Mouse (Mus musculus) lung, postnatal 0 days (tissue): Measurements from ENCODE around the gene Btnl6. TPM values are rescaled to one million over a fixed set of nuclear protein-coding genes. Genes with fewer than 3 reads are reported as not detected.
"Not testable (repeated sequence)": the region's sequence is repeated elsewhere in the genome, so short reads cannot be mapped to it uniquely, and the experiment has no call there.

Experiments
- ATAC-seq: fragments of 200-750 bp; cut with Nextera tagmentation; 2 replicates; pipeline ENCODE4 v1.8.0; 2017; ENCODE audit warnings: moderate library complexity
- DNase-seq: peaks from one replicate; pipeline ENCODE4 v3.0.0-alpha.2; 2016; ENCODE audit warnings: low spot score
- H3K27ac ChIP-seq: fragments of 300-500 bp; sonication (generic); 2 replicates; pipeline ENCODE4 v1.5.1; 2014; ENCODE audit warnings: antibody characterized with exemption, mild to moderate bottlenecking, low read length, mixed read lengths
- H3K27me3 ChIP-seq: fragments of 300-500 bp; sonication (generic); replicated peaks from 2 replicates; pipeline ENCODE4 v1.6.1; 2014; ENCODE audit warnings: low read length, mixed read lengths; ENCODE audit not compliant: insufficient read depth
- H3K36me3 ChIP-seq: fragments of 300-500 bp; sonication (generic); 2 replicates; pipeline ENCODE4 v1.6.1; 2014; ENCODE audit warnings: low read length, mixed read lengths; ENCODE audit not compliant: insufficient read depth
- H3K4me1 ChIP-seq: fragments of 300-500 bp; sonication (generic); 2 replicates; pipeline ENCODE4 v1.6.1; 2014; ENCODE audit warnings: antibody characterized with exemption, low read depth, low read length, mixed read lengths; ENCODE audit not compliant: insufficient read depth
- H3K4me2 ChIP-seq: fragments of 300-500 bp; sonication (generic); replicated peaks from 2 replicates; pipeline ENCODE4 v1.6.1; 2014; ENCODE audit warnings: low read depth, mild to moderate bottlenecking, low read length, moderate library complexity, mixed read lengths
- H3K4me3 ChIP-seq: fragments of 300-500 bp; sonication (generic); 2 replicates; pipeline ENCODE4 v1.5.1; 2014; ENCODE audit warnings: low read depth, low read length
- H3K9ac ChIP-seq: fragments of 300-500 bp; sonication (generic); replicated peaks from 2 replicates; pipeline ENCODE4 v1.6.1; 2014; ENCODE audit warnings: low read depth, mild to moderate bottlenecking
- H3K9me3 ChIP-seq: fragments of 300-500 bp; sonication (generic); 2 replicates; pipeline ENCODE4 v1.6.1; 2016; ENCODE audit warnings: low read length, mixed read lengths
- CTCF ChIP-seq: IDR thresholded peaks from 2 replicates; pipeline ENCODE4 v1.5.1; 2016; ENCODE audit warnings: antibody characterized with exemption, mild to moderate bottlenecking
- EP300 ChIP-seq: IDR thresholded peaks from 2 replicates; pipeline ENCODE4 v1.6.1; 2016; ENCODE audit warnings: antibody characterized with exemption, mild to moderate bottlenecking, control low read depth
- WGBS: fragments of 180-500 bp; shearing (Covaris S2); extraction: QIAGEN DNeasy Blood & Tissue Kit; methylation state at CpG from one replicate; pipeline ENCODE4 v1.1.7; 2014; 5-methylcytosine and 5-hydroxymethylcytosine counted together
- polyA plus RNA-seq: library from polyadenylated mRNA; unstranded; fragments of >200 nt; fragmentation: Nextera tagmentation; extraction: Ambion mirVana; gene quantifications from 2 replicates; pipeline ENCODE4 v1.2.1, GENCODE M21; 2015

Btnl6 gene
- polyA plus RNA-seq, 1 experiment from 2014 or later = not detected

DNA sequence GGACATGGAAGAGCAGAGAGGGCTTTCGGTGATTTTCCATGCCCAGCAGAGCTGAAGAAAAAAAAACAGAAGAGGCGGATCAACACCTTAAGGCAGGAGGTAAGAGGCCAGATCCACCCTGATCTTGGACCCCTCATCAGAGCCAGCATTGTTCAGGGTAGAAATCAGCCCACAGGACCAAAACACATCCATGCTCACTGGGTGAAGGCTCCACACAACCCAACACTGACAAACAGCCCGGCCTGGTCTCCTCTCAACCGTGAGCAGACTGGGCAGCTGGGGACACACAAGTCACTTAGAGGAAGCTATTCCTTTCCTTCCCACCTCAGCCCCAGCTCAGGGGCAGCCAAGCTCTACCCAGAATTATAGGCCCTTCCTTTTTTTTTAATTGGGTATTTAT is 30.4 kb upstream of the Btnl6 start:
- Histone ChIP-seq H3K4me3 (no peak overlapping the region), H3K4me1 (no peaks in the 10 kb centered on the region), H3K36me3 (no peaks in the 10 kb centered on the region), H3K27me3 (no peaks in the 10 kb centered on the region), H3K4me2 (no peak overlapping the region), H3K27ac (no peak overlapping the region), H3K9ac (no peak overlapping the region), H3K9me3 (no peaks in the 10 kb centered on the region)
- DNase-seq (no peak), ATAC-seq (no peak)
- TF ChIP-seq CTCF = no peak
- no peak for TF ChIP-seq EP300
- WGBS = 88% methylated on average over 4 of the region's 4 CpGs

DNA sequence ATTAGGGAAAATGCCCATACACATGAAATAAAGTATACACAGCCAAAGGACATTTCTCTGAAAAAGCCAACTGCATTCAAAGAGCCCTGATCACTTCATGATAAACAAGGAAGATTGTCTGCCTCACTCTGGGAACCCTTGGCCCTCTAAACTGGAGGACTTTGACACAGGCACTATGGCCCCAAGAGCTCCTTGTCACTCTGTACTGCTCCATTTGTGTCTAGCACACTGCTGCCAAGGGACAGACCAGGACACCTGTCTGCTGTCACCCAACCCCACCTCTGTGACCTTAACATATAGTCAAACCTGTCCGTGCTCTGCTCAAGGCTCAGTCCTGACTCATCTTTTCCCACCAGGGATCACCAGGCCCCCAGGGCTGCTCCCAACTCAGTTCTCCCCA is 29.6 kb upstream of the Btnl6 start:
- no peak overlapping the region for H3K4me3 ChIP-seq
- no peak overlapping the region for H3K9ac ChIP-seq
- no peak overlapping the region for H3K27ac ChIP-seq
- no peak for ATAC-seq
- no peak for DNase-seq
- no peak overlapping the region for H3K4me2 ChIP-seq
- TF ChIP-seq CTCF = no peak
- TF ChIP-seq EP300 = no peak
- H3K36me3 ChIP-seq = no peaks in the 10 kb centered on the region
- no peaks in the 10 kb centered on the region for H3K27me3 ChIP-seq
- H3K4me1 ChIP-seq = no peaks in the 10 kb centered on the region
- no peaks in the 10 kb centered on the region for H3K9me3 ChIP-seq
- 90% methylated on average over 1 of the region's 1 CpGs for WGBS

DNA sequence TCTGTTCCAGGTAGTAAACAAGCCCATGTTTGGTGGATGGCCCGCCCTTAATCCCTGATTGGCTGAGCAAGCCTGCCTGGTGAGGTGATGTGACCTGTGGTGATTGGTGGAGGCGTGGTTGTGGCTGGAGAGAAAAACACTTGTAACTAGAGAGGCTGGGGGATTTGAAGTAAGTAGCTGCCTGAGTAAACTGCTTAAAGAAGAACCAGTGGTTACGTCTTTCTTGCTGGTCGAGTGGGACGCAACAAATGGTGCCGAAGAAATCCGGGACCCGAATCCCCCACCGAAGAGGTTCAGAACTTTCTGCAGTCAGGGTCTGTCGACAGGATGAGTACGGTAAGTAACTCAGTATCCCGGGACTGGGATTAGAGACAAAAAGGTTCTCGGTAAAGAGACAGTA is 26.4 kb upstream of the Btnl6 start:
- not testable (repeated sequence) for H3K36me3 ChIP-seq, H3K27me3 ChIP-seq, H3K4me1 ChIP-seq, H3K4me3 ChIP-seq, H3K9me3 ChIP-seq, H3K9ac ChIP-seq, DNase-seq, H3K4me2 ChIP-seq, ATAC-seq, H3K27ac ChIP-seq
- 92% methylated on average over 12 of the region's 13 CpGs for WGBS

DNA sequence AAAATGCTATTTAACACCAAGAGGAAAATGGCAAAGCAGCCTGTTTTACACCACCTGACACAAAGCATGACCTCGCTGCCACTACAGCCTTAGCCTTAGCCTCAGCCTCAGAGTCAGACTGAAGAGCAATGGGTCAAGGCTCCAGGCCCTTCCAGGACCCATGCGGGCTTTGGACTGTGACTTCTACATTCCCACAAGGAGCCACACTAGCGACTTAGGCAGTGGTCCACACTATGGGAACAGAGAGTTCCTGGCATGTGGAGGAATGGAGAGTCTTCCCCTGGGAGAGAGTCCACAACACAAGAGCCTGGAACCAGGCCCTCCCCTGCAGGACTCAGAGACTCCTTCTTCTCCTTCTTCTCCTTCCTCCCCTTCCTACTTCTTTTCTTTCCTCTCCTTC is 15.5 kb upstream of the Btnl6 start:
- ATAC-seq = no peak
- 86% methylated on average over 3 of the region's 3 CpGs for WGBS
- Histone ChIP-seq H3K4me1 (no peaks in the 10 kb centered on the region), H3K27me3 (no peaks in the 10 kb centered on the region), H3K9ac (no peak overlapping the region), H3K27ac (no peak overlapping the region), H3K9me3 (no peaks in the 10 kb centered on the region), H3K36me3 (no peaks in the 10 kb centered on the region), H3K4me3 (no peak overlapping the region), H3K4me2 (no peak overlapping the region)
- no peak for DNase-seq
- TF ChIP-seq EP300 = no peak
- no peak for TF ChIP-seq CTCF

DNA sequence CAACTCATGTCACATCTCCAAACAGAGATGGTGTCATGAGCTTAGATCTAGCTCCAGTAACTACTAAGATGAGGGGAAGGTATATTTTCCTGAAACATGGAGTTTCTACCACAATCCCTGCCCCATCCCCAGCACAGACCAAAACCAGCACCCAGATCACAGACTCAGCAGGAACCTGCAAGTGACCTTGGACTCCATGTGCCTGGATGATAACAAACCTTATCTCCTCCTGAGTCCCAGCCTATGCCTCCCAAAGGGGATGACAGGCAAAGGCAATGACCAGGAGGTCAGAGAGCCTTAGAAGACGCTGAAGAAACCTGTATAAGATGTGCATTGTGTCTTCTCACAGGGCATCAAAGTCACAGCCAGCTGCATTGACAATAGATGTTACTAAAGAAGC is 1.8 kb upstream of the Btnl6 start:
- no peaks in the 10 kb centered on the region for H3K36me3 ChIP-seq
- no peak overlapping the region for H3K4me3 ChIP-seq
- ATAC-seq (no peak), DNase-seq (no peak)
- H3K9ac ChIP-seq = no peak overlapping the region
- no peaks in the 10 kb centered on the region for H3K27me3 ChIP-seq
- 36% methylated on average over 1 of the region's 1 CpGs for WGBS
- TF ChIP-seq CTCF (no peak), EP300 (no peak)
- no peaks in the 10 kb centered on the region for H3K9me3 ChIP-seq
- H3K4me2 ChIP-seq = no peak overlapping the region
- no peaks in the 10 kb centered on the region for H3K4me1 ChIP-seq
- H3K27ac ChIP-seq = no peak overlapping the region

DNA sequence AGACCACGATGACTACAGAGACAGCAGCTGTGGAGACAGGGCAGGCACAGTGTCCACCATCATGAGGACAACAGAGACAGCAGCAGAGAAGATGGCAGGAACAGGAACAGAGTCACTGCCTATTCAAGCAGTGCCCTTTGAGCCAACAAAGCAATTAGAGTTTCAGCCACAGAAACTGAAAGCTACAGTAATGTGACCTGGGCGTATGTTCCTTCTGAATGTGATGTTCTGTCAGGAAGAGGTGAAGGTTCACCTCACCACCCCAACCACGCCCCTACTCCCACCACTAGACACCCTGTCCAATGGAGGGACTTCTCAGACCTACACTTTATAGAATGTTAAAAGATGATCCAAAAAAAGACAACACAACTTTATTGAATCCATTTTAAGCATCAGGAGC is 1.4 kb upstream of the Btnl6 start:
- not testable (repeated sequence) for H3K9ac ChIP-seq, H3K4me2 ChIP-seq, H3K27ac ChIP-seq, H3K9me3 ChIP-seq, H3K36me3 ChIP-seq, H3K4me3 ChIP-seq, H3K4me1 ChIP-seq, H3K27me3 ChIP-seq, ATAC-seq, DNase-seq
- WGBS = 60% methylated on average over 3 of the region's 3 CpGs

DNA sequence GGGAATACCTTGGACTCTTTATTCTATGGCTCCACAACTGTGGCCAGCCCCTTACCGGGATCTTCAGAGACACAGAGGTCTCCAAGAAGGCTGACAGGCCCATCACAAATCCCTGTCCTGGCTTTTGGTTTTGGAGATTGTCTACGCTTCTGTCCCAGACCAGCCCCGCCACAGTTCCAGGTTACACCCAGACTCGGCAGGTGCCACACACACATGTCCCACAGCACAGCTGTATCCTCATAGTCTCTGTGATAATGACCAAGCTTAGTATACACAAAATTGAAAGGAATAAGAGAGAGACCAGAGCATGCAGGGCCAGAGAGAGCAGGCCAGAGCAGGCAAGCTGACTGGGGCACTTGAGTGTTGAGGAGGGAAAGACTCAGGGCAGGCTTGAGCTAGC is 643 bp upstream of the Btnl6 start:
- no peaks in the 10 kb centered on the region for H3K36me3 ChIP-seq
- H3K4me1 ChIP-seq = no peaks in the 10 kb centered on the region
- no peak overlapping the region for H3K4me3 ChIP-seq
- TF ChIP-seq EP300 (no peak), CTCF (no peak)
- no peak overlapping the region for H3K27ac ChIP-seq
- ATAC-seq = no peak
- no peak overlapping the region for H3K9ac ChIP-seq
- H3K27me3 ChIP-seq = no peaks in the 10 kb centered on the region
- 95% methylated on average over 4 of the region's 4 CpGs for WGBS
- no peaks in the 10 kb centered on the region for H3K9me3 ChIP-seq
- no peak for DNase-seq
- H3K4me2 ChIP-seq = no peak overlapping the region
